Mouse (Mus musculus): ENCODE results near the gene Dlg2. TPM values are rescaled to one million over a fixed set of nuclear protein-coding genes. Genes with fewer than 3 reads are reported as not detected.

Gene Dlg2
- polyA plus RNA-seq, 1 experiment = 6.0 TPM

GRCm38 (mm10) chr7:90443101-90444091, 33.1 kb upstream of the Dlg2 start:
- TF ChIP-seq CTCF (IDR thresholded peaks at IDR 0.05; ENCODE audit: borderline replicate concordance, control insufficient read depth, extremely low read depth, insufficient read depth, low read length, poor library complexity) (no peak), POLR2A (IDR thresholded peaks at IDR 0.05; ENCODE audit: control insufficient read depth, extremely low read depth, insufficient read depth, low read length, poor library complexity) (no peak)
- Histone ChIP-seq H3K27ac (ENCODE audit: control insufficient read depth, insufficient read depth, low read length) (no peak overlapping the region), H3K4me1 (replicated peaks; ENCODE audit: control insufficient read depth, insufficient read depth, low read length) (no peaks in the 10 kb centered on the region), H3K4me3 (ENCODE audit: control insufficient read depth, insufficient read depth, low read length) (peak overlapping the region; percentile 71), H3K36me3 (ENCODE audit: control insufficient read depth, insufficient read depth, low read length) (no peaks in the 10 kb centered on the region; the same call in 1 of the 2 replicates), H3K27me3 (ENCODE audit: control insufficient read depth, insufficient read depth, low read length) (no peaks in the 10 kb centered on the region)
- peak; percentile 69 for DNase-seq
- WGBS = under 1% methylated on average over 123 of the region's 123 CpGs

- no peak for DNase-seq
- peak overlapping the region; percentile 71 for H3K4me3 ChIP-seq (ENCODE audit: control insufficient read depth, insufficient read depth, low read length)
- peaks cover 3% of the 10 kb centered on the region; the same call in 1 of the 2 replicates for H3K36me3 ChIP-seq (ENCODE audit: control insufficient read depth, insufficient read depth, low read length)
- TF ChIP-seq CTCF (IDR thresholded peaks at IDR 0.05; ENCODE audit: borderline replicate concordance, control insufficient read depth, extremely low read depth, insufficient read depth, low read length, poor library complexity) (no peak), POLR2A (IDR thresholded peaks at IDR 0.05; ENCODE audit: control insufficient read depth, extremely low read depth, insufficient read depth, low read length, poor library complexity) (no peak)
- no peak overlapping the region for H3K27ac ChIP-seq (ENCODE audit: control insufficient read depth, insufficient read depth, low read length)
- no peaks in the 10 kb centered on the region for H3K4me1 ChIP-seq (replicated peaks; ENCODE audit: control insufficient read depth, insufficient read depth, low read length)
- 1% methylated on average over 6 of the region's 6 CpGs for WGBS
- H3K27me3 ChIP-seq (ENCODE audit: control insufficient read depth, insufficient read depth, low read length) = no peaks in the 10 kb centered on the region
Observed at GRCm38 (mm10) chr7:90444206-90444605, 32.3 kb upstream of the Dlg2 start.

DNA sequence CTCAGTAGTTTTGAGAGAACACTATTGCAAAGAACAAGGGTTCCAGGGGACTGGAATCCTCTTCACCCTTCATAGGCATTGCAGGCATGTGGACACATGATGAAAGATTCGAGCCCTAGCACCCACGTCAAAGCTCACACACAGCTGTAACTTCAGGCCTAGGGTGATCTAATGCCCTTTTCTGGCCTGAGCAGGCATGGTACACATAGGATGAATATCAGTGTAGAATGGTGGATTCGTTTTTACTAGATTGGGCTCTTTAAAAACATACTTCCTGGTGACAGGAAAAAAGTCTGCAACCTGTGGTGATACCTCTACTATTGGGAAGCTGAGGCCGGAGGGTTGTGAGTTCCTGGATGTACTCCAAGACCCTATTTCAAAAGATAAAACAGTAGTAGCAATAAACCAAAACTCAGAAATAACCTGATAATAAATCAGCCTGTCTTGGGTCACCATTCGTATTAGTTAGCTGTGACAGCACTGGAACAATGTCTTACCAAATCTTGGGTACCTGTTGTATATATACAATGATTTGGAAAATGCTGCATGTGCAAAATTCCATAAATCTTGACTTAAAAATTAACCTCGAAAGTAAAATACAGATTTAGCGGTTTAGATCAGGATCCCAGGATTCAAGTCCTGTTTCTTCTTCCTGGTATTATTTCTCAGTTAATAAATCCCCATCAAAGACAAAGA, 20.2 kb upstream of the Dlg2 start:
- 19% methylated on average over 7 of the region's 7 CpGs for WGBS
- Histone ChIP-seq H3K27me3 (ENCODE audit: control insufficient read depth, insufficient read depth, low read length) (no peaks in the 10 kb centered on the region), H3K4me1 (replicated peaks; ENCODE audit: control insufficient read depth, insufficient read depth, low read length) (peaks cover 4% of the 10 kb centered on the region; the same call in 1 of the 2 replicates), H3K4me3 (ENCODE audit: control insufficient read depth, insufficient read depth, low read length) (no peak overlapping the region), H3K27ac (ENCODE audit: control insufficient read depth, insufficient read depth, low read length) (no peak overlapping the region), H3K36me3 (ENCODE audit: control insufficient read depth, insufficient read depth, low read length) (peaks cover 8% of the 10 kb centered on the region)
- no peak for TF ChIP-seq POLR2A (IDR thresholded peaks at IDR 0.05; ENCODE audit: control insufficient read depth, extremely low read depth, insufficient read depth, low read length, poor library complexity)
- TF ChIP-seq CTCF (IDR thresholded peaks at IDR 0.05; ENCODE audit: borderline replicate concordance, control insufficient read depth, extremely low read depth, insufficient read depth, low read length, poor library complexity) = no peak
- no peak for DNase-seq

DNA sequence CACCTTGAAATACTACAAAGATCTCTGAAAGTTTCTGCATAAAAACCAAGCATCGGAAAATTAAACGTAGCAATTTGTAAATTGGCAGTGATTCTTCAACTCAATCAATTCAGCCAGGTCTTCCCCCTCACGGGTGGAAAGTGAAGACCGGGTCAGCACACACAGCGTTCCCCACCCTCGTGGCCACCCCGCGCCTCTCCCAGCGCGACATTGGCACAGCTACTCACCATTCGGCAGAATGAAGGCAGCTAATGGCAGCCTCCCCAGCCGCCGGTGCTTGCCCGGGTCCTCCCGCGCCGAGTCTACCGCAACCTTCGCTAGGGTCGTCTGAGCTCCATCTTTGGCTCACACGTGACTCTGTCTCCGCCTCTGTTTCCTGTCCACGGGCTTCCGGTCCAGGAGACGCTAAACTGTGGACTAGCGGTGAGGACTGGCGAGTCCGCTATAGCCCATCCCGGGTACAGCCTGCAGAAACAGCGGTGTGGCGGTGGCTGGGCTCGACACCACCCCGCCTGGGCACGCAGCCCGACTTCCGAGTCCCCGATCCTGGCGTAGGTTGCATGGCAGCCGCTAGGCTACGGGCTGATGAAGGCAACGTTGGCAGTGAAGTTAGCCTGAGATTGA, 19.5 kb upstream of the Dlg2 start, which contains the start of gene Tmem126a:
Gene Tmem126a (minus strand): TSS at position 385 of the 624 bp plus-strand sequence.
- peaks cover 5% of the 10 kb centered on the region; the same call in 1 of the 2 replicates for H3K36me3 ChIP-seq (ENCODE audit: control insufficient read depth, insufficient read depth, low read length)
- no peaks in the 10 kb centered on the region for H3K27me3 ChIP-seq (ENCODE audit: control insufficient read depth, insufficient read depth, low read length)
- peak; percentile 65 for DNase-seq
- H3K4me1 ChIP-seq (replicated peaks; ENCODE audit: control insufficient read depth, insufficient read depth, low read length) = peaks cover 4% of the 10 kb centered on the region; the same call in 1 of the 2 replicates
- no peak within 1 kb of the TSS for H3K27ac ChIP-seq (ENCODE audit: control insufficient read depth, insufficient read depth, low read length)
- WGBS = under 1% methylated on average over 41 of the region's 41 CpGs
- TF ChIP-seq CTCF (IDR thresholded peaks at IDR 0.05; ENCODE audit: borderline replicate concordance, control insufficient read depth, extremely low read depth, insufficient read depth, low read length, poor library complexity) (peak; percentile 65; the same call in 1 of the 2 replicates), POLR2A (IDR thresholded peaks at IDR 0.05; ENCODE audit: control insufficient read depth, extremely low read depth, insufficient read depth, low read length, poor library complexity) (peak; percentile 65; the same call in 1 of the 2 replicates)
- peak within 1 kb of the TSS; percentile 77 for H3K4me3 ChIP-seq (ENCODE audit: control insufficient read depth, insufficient read depth, low read length)

GRCm38 (mm10) chr7:90457517-90457916, 19.0 kb upstream of the Dlg2 start:
- peaks cover 4% of the 10 kb centered on the region; the same call in 1 of the 2 replicates for H3K4me1 ChIP-seq (replicated peaks; ENCODE audit: control insufficient read depth, insufficient read depth, low read length)
- WGBS = 8% methylated on average over 10 of the region's 10 CpGs
- H3K27ac ChIP-seq (ENCODE audit: control insufficient read depth, insufficient read depth, low read length) = no peak overlapping the region
- TF ChIP-seq POLR2A (IDR thresholded peaks at IDR 0.05; ENCODE audit: control insufficient read depth, extremely low read depth, insufficient read depth, low read length, poor library complexity) = no peak
- no peak for TF ChIP-seq CTCF (IDR thresholded peaks at IDR 0.05; ENCODE audit: borderline replicate concordance, control insufficient read depth, extremely low read depth, insufficient read depth, low read length, poor library complexity)
- H3K36me3 ChIP-seq (ENCODE audit: control insufficient read depth, insufficient read depth, low read length) = no peaks in the 10 kb centered on the region; the same call in 1 of the 2 replicates
- no peak for DNase-seq
- peak overlapping the region; percentile 77 for H3K4me3 ChIP-seq (ENCODE audit: control insufficient read depth, insufficient read depth, low read length)
- no peaks in the 10 kb centered on the region for H3K27me3 ChIP-seq (ENCODE audit: control insufficient read depth, insufficient read depth, low read length)
